Mouse (Mus musculus): ENCODE results near the gene Tmc3.
A peak's percentile ranks its signal among the peaks of the same experiment; 100 is the strongest.

DNA sequence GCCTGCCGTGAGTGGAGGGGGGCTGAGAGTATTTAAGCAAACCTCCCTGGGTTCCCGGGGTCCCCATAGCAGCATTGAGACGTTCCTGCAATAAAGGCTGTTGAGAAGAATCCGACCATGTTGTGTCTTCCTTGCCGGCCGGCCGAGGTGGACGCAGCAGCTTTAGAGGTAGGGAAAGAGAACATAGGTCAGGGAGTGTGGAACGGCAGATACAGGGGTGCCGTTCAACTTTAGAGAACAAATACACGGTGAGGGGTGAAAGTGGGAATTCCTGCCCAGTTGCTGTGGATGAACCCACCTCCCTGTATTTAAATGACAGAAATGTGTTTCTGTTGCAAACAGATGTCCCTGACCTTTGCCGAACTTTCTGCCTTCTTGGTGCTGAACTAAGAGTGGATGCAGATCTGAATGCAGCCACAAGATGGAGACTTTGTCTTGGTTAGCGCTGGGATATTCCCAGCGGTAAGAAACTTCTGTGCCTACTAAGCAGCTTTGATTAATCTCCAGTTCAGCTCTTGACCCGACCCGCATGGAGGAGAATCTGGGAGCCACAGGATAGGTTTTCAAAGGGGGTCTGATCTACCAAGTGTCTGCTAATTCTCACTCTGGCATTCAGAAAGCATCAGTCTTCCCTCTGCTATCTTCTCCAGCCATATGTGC, 16.8 kb upstream of the Tmc3 start:
- peak; percentile 37; the same call in 1 of the 2 replicates for TF ChIP-seq CTCF (IDR thresholded peaks at IDR 0.05; ENCODE audit: insufficient read depth, low read length)
- no peak for TF ChIP-seq POLR2A (IDR thresholded peaks at IDR 0.05; ENCODE audit: borderline replicate concordance, extremely low read depth, low read depth, low read length)

All from lung, adult 2 months (tissue).